Mouse (Mus musculus) retina, postnatal 7 days (tissue): ENCODE measurements at regions not wholly inside any gene's neighbourhood (a gene's known extent, or its start where the extent isn't known, plus 50 kb on each side); places are given as distances from the start of the nearest gene placed in this dataset.

Source experiments
- DNase-seq: peaks from one replicate; pipeline ENCODE4 v3.0.0-alpha.2; 2012; ENCODE audit warnings: low read depth, low spot score

GRCm38 (mm10) chr13:101142104-101142735 lies 309.0 kb upstream of the Slc30a5 start:
- no peak for DNase-seq

DNA sequence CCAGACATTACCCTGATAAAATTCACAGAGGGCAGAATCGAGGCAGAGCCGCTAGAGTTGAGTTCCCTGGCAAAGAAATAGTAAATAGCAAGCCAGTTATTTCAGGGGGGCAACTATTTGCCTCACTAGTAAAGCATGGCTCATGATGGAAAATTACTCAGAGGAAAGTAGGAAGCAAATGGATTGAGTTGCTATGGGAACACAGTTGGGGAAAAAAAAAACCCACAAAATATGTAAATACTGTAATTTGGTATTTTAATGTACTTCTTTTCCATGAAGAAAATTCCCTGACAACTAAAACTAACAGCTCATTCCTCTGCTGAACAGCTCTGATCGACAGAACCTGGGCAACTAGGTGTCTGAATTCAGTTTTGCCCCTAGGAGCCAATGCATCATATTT lies 296.2 kb upstream of the Slc30a5 start:
- DNase-seq = no peak

GRCm38 (mm10) chr13:101127808-101128207 lies 294.6 kb upstream of the Slc30a5 start:
- DNase-seq = no peak

GRCm38 (mm10) chr13:101127262-101127661 lies 294.0 kb upstream of the Slc30a5 start:
- DNase-seq = no peak

GRCm38 (mm10) chr13:101117311-101117710 lies 284.1 kb upstream of the Slc30a5 start:
- no peak for DNase-seq

- DNase-seq = no peak
Observed at GRCm38 (mm10) chr13:101115296-101115695, 282.1 kb upstream of the Slc30a5 start.

DNA sequence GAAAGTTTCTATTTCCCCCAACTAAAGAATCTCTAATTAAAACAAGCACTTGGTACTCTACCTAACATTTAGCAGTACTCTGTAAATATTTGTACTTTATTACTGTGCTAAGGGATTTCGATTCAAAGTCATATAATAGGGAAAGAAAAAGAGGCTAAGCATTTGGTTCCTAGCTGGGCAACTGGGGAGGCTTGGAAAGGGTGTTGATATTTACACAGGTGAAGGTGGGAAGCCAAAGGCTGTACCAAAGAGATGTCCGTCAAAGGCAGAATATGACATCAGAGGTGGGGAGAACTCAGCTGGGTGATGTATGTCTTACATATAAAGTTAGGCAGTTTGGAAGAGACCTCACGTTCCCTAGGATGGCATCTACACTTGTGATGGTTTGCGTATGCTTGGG lies 278.9 kb upstream of the Slc30a5 start:
- no peak for DNase-seq

GRCm38 (mm10) chr13:101111773-101112172 lies 278.5 kb upstream of the Slc30a5 start:
- DNase-seq = no peak

DNA sequence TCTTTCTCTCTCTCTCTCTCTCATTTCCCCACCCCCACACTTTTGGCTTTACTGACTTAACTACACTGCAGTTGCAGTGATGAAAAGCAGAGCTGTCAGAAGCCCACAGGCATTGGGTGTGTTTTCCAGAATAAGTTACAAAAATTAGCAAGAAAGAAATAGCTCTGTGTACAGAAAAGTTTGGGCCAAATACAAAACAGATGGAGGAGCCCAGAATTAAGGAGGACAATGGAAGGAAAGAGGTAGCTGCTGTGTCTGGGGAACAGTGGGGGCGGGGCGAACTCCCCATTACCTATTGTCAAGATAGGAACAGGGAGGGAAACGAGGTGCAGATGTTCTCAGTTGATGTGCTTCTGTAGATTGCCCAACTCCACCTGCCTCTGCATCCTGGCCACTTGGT lies 267.4 kb upstream of the Slc30a5 start:
- no peak for DNase-seq

DNA sequence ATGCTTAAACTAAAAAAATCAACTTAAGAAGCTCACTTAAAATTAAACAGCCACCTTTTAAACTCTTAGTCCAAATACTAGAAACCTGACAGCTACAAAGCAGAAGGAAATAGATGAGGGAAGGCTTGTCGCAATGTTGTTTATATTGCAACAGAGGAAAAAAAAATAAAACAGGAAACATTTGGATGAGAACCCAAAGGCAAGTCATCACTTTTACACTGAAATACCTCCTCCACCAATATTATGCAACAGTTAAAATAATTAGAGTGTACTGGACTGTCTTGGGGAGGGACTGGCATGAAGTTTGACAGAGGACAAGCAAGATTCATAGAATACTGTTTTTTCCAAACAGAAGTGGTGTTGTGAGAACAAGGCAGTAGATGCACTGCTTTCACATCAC lies 263.6 kb upstream of the Slc30a5 start:
- no peak for DNase-seq

- no peak for DNase-seq
Observed at GRCm38 (mm10) chr13:101096221-101096620, 263.0 kb upstream of the Slc30a5 start.

- no peak for DNase-seq
Observed at GRCm38 (mm10) chr13:101095057-101095831, 262.0 kb upstream of the Slc30a5 start.

DNA sequence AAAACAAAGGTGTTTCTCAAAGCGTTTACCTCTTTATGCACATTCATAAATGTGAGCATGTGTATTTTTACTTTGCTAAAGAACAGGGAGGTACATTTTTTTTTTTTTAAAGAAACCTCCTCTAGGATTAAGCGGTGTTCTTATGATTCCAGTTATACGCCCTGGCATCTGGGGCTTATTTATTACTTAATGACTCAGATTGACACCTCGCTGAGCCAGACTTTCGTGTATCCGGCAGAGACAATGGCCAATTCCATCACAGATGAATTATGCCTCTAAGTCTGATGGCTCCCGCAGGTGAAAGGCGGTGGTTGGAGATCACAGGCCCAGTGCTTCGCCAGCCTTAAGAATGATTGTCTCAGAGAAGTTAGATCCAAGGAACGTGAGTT lies 259.5 kb upstream of the Slc30a5 start:
- DNase-seq = no peak

DNA sequence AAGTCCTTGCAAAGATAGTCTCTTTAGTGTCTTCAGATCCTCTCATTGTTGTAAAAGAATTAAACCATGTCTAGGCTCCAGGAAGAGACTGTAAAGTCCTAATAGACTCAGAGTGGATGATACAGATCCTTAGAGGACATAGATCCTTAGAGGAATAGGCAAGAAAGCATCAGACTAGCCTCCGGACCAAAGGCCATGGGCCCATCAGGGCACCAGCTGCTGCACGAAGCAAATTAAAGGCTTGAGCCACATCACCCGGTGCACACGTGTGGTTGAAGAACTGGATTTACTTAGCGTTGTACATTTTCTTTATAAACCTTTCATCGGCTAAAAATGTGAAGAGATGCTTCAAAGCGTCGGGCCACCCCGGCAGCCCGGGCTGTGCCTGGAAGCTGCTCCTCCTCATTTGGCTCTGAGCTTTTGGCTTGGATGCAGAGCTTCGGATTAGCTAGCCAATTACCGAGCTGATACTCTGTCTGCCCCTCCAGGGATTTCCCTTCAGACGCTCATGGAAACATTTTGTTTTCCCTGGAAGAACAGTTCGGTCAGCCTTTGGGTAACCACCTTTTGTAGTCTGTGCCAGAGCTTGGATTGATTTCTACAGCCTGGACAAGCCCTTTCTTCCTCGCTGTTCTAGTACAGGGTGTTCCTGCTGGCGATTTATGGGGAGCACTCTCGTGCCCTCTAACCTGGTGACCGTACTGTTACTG lies 259.0 kb upstream of the Slc30a5 start:
- peak; percentile 28 for DNase-seq

DNA sequence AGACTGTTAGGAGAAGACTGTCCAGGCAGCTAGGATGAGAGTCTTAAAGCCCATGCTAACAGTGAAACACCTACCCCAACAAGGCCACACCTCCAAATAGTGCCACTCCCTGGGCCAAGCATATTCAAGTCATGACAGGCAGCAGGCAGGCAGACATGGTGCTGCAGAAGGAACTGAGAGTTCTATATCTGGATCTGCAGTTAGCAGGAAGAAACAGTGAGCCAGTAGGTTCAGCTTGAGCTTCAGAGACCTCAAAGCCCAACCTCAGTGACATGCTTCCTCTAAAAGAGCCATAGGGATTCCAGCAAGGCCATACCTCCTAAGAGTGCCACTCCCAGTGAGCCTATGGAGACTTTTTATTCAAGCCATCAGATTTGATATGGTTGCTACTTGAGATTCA lies 252.0 kb upstream of the Slc30a5 start:
- no peak for DNase-seq

GRCm38 (mm10) chr13:101084193-101084592 lies 251.0 kb upstream of the Slc30a5 start:
- no peak for DNase-seq

GRCm38 (mm10) chr13:101083416-101083815 lies 250.2 kb upstream of the Slc30a5 start:
- no peak for DNase-seq

DNA sequence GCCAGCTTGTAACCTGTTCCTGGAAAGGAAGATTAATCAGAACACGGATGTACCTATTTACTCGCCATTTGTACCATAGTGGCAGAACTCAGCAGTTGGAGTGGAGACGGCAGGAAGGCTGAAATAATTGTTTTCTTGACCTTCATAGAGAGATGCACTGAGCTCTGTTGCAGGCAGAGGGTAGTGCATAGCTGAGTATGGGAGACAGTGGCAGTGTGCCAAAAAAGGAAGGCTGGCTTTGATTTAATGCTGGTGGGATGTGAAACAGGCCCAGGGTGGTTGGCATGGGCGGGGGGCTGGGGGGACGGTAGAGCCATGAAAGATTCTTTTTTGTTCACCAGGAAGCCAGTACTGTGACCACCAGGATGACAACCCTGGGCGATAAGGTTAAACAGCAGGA lies 235.3 kb upstream of the Slc30a5 start:
- DNase-seq = no peak

DNA sequence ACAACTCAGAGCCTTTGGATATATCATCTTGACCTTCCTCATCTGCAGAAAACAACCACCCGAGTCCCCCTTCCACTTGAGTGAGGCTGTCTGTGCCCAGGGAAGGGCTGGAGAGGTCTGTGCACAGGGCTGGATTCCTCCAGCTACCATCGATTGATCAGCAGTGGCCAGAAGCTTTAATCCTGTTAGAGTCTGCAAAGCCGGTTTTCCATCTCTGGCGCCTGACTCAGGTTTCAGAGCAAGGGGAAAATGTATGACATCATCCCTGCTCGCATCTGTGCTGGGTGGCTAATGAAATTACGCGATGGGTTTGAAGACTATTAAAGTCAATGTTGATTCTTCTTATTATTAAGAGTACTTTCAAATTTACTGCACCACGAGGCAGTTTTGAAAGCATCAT lies 229.4 kb upstream of the Slc30a5 start:
- no peak for DNase-seq

- no peak for DNase-seq
Observed at GRCm38 (mm10) chr13:101061233-101062144, 228.3 kb upstream of the Slc30a5 start.

DNA sequence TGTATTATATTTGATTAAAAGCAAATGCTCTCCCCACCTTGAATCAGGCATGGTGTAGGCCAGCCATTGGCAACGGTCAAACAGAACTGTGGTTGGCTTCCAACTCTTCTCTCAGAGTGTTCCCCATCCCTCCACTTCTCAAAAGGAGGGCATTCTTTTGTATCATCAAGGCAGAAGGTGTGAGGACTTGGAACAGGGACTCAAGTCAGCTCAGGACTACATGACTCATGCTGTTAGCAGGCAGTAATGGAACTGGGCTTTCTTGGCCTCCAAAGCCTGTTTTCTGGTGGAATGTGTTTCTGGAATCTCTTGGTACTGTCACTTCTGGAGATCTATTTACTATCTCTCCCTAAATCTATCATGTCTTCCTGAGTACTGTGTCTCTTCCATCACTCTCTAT lies 216.3 kb upstream of the Slc30a5 start:
- no peak for DNase-seq

DNA sequence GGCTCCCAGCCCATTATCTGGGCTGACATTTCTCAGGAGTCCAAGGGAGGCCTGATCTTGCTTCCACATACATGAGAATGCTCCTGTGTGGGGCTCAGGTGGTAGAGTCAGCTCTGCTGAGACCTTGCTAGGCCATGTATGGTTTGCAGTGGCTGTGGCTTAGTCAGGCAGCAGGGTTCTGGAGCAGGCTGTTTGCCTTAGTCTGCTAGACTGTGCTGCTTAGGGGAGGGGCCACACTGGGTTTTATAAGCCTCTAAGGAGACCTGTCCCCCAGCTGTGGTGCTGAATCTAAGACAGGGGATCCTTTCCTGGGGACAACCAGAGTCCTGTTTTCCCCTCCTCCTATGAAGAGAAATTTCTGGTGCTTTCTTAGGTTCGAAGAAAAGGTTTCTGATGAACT lies 199.4 kb upstream of the Slc30a5 start:
- DNase-seq = no peak
